23 mouse cellular contexts compared by ENCODE assay signal in the genomic region with DNA sequence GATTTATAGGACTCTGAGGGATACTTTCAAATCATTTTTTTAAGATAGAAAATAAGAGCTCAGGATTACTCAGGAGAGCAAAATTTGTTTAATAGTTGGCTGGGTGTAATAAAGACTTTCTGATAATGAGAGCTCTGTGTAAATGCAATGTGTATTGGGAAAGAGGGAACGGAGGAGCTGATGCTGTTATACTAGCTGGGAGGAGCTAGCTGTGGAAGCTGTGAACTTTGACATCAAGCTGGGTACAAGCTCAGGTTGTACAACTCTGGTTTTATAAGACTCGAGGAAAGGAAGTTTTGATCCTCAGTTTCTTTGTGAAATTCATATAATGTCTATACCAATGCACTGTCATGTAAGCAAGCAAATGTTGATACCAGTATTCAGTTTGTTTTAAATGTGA. TPM values are rescaled to one million over a fixed set of nuclear protein-coding genes. Genes with fewer than 3 reads are reported as not detected.
A peak's percentile ranks its signal among the peaks of the same experiment; 100 is the strongest.
DNase-seq lines count a peak whose midpoint lies in the region; ATAC-seq and TF ChIP-seq lines count a peak whose summit lies in the region.
"Had no signal": no experiment of that assay in that cellular context is flagged by ENCODE, and none has a peak within 500 bp of the region (broad histone marks: within the 10 kb centered on the region; RNA-seq: fewer than 3 reads in every experiment).

No protein-coding gene starts in this region.

- TF ChIP-seq CTCF in intestine, postnatal 0 days (IDR thresholded peaks at IDR 0.05; ENCODE audit: low read depth): no peak
- TF ChIP-seq CTCF in liver, adult 2 months (IDR thresholded peaks at IDR 0.05; ENCODE audit: low read depth, low read length): no peak

- H3K9ac ChIP-seq in intestine, embryonic 15.5 days: no peak overlapping the region
- H3K9ac ChIP-seq in intestine, postnatal 0 days (ENCODE audit: low read depth, low read length): no peak overlapping the region
- no peak overlapping the region for H3K9ac ChIP-seq in liver, adult 2 months (ENCODE audit: low read depth, low read length)
- no peak overlapping the region for H3K9ac ChIP-seq in intestine, embryonic 16.5 days (ENCODE audit: low read depth, low read length)

- no peak overlapping the region for H3K27ac ChIP-seq in intestine, embryonic 15.5 days
- H3K27ac ChIP-seq in intestine, postnatal 0 days (ENCODE audit: low read depth, low read length): no peak overlapping the region
- H3K27ac ChIP-seq in liver, adult 2 months (replicated peaks; ENCODE audit: insufficient read depth, low read depth, low read length): no peak overlapping the region
- H3K27ac ChIP-seq in intestine, embryonic 16.5 days (ENCODE audit: low read length): no peak overlapping the region

- no peaks in the 10 kb centered on the region for H3K36me3 ChIP-seq in intestine, embryonic 15.5 days
- no peaks in the 10 kb centered on the region for H3K36me3 ChIP-seq in intestine, postnatal 0 days (ENCODE audit: control insufficient read depth, insufficient read depth)
- no peaks in the 10 kb centered on the region for H3K36me3 ChIP-seq in liver, adult 2 months (ENCODE audit: control insufficient read depth, insufficient read depth, low read length)
- no peaks in the 10 kb centered on the region for H3K36me3 ChIP-seq in intestine, embryonic 16.5 days (ENCODE audit: control insufficient read depth, insufficient read depth, low read length)
- H3K36me3 ChIP-seq: G1E had no signal

- no peaks in the 10 kb centered on the region for H3K4me1 ChIP-seq in intestine, embryonic 15.5 days (replicated peaks)
- peaks cover 6% of the 10 kb centered on the region; the same call in 1 of the 2 replicates for H3K4me1 ChIP-seq in intestine, postnatal 0 days (replicated peaks; ENCODE audit: control insufficient read depth, insufficient read depth, low read length)
- H3K4me1 ChIP-seq in liver, adult 2 months (ENCODE audit: control insufficient read depth, insufficient read depth, low read length): no peaks in the 10 kb centered on the region
- H3K4me1 ChIP-seq in intestine, embryonic 16.5 days (ENCODE audit: control insufficient read depth, insufficient read depth, low read length): no peaks in the 10 kb centered on the region

- peak; percentile 77 for ATAC-seq in intestine, embryonic 15.5 days
- ATAC-seq in intestine, postnatal 0 days: no peak
- peak; percentile 72 for ATAC-seq in intestine, embryonic 16.5 days
- ATAC-seq: activated CD4-positive, CD25-positive, alpha-beta regulatory T cell, adult 4 months; CD4-positive, CD25-positive, alpha-beta regulatory T cell, adult 4 months; Patski had no signal

- H3K79me2 ChIP-seq in liver, adult 2 months (ENCODE audit: control insufficient read depth, insufficient read depth, low read length): no peaks in the 10 kb centered on the region

- H3K4me3 ChIP-seq in intestine, embryonic 15.5 days (replicated peaks): no peak overlapping the region
- H3K4me3 ChIP-seq in intestine, postnatal 0 days (ENCODE audit: low read depth, low read length): no peak overlapping the region
- H3K4me3 ChIP-seq in liver, adult 2 months (ENCODE audit: insufficient read depth, low read depth, low read length): no peak overlapping the region
- no peak overlapping the region for H3K4me3 ChIP-seq in intestine, embryonic 16.5 days (ENCODE audit: low read length)

- TF ChIP-seq POLR2A in liver, adult 2 months (IDR thresholded peaks at IDR 0.05; ENCODE audit: extremely low read depth, insufficient read depth, low read length): no peak

- H3K27me3 ChIP-seq in intestine, embryonic 15.5 days (replicated peaks): no peaks in the 10 kb centered on the region
- H3K27me3 ChIP-seq in intestine, postnatal 0 days (replicated peaks; ENCODE audit: control insufficient read depth, insufficient read depth, low read length): no peaks in the 10 kb centered on the region
- no peaks in the 10 kb centered on the region for H3K27me3 ChIP-seq in liver, adult 2 months (ENCODE audit: control insufficient read depth, insufficient read depth, low read length)
- H3K27me3 ChIP-seq in intestine, embryonic 16.5 days (replicated peaks; ENCODE audit: control insufficient read depth, insufficient read depth, low read length): no peaks in the 10 kb centered on the region
- H3K27me3 ChIP-seq: CH12.LX had no signal

- no peak overlapping the region for H3K4me2 ChIP-seq in intestine, embryonic 15.5 days (replicated peaks)
- H3K4me2 ChIP-seq in intestine, postnatal 0 days (replicated peaks; ENCODE audit: low read depth): no peak overlapping the region
- H3K4me2 ChIP-seq in intestine, embryonic 16.5 days (ENCODE audit: low read depth, low read length): no peak overlapping the region

- H3K9me3 ChIP-seq in intestine, embryonic 15.5 days: no peaks in the 10 kb centered on the region
- H3K9me3 ChIP-seq in intestine, postnatal 0 days (ENCODE audit: control insufficient read depth): no peaks in the 10 kb centered on the region
- no peaks in the 10 kb centered on the region for H3K9me3 ChIP-seq in intestine, embryonic 16.5 days (ENCODE audit: control insufficient read depth, low read length)

- DNase-seq in liver, adult 2 months (ENCODE audit: extremely low read depth, low read depth, low spot score): peak; percentile 60
- DNase-seq in liver: no peak
- DNase-seq in spleen, adult 12 weeks (ENCODE audit: low spot score): no peak
- DNase-seq: adrenal gland, adult 2 months; adrenal gland, adult 8-10 months; adrenal gland, postnatal 10 days; adrenal gland, postnatal 14 days; adrenal gland, postnatal 25 days; adrenal gland, postnatal 36 days; B cell, adult 2 months; cerebellum, adult 11 months; cerebellum, adult 11-12 months; cerebellum, adult 18-20 months had no signal

- 71% methylated on average over 2 of the region's 2 CpGs for WGBS in intestine, embryonic 15.5 days
- 34% methylated on average over 2 of the region's 2 CpGs for WGBS in intestine, postnatal 0 days
- 27% methylated on average over 2 of the region's 2 CpGs for WGBS in liver, adult 2 months
- WGBS in intestine, embryonic 16.5 days: 49% methylated on average over 2 of the region's 2 CpGs

RNA-seq across cellular contexts. Expression of a gene that starts 20.9 kb away (rescaled TPM):
- 2.0 and 2.3 TPM in 2 replicates for polyA plus RNA-seq in intestine, embryonic 15.5 days (2015; fragmentation: Nextera tagmentation; extraction: Ambion mirVana)
- 3.2 and 3.3 TPM in 2 replicates for polyA plus RNA-seq in intestine, postnatal 0 days (2015; fragmentation: Nextera tagmentation; extraction: Ambion mirVana)
- total RNA-seq in liver, adult 2 months (2014; rRNA removed): 0.07 TPM in 1 of 2 replicates, not detected in the other
- not detected in 2 replicates for polyA plus RNA-seq in liver, adult 2 months (2012; rRNA removed)
- polyA plus RNA-seq in intestine, embryonic 16.5 days (2015; fragmentation: Nextera tagmentation; extraction: Ambion mirVana): 2.5 and 2.7 TPM in 2 replicates
- total RNA-seq: CH12.LX, ES-E14, MEL had no signal
- polyA plus RNA-seq: activated CD4-positive, CD25-positive, alpha-beta regulatory T cell, adult 4 months; adrenal gland, adult 2 months; CD4-positive, CD25-positive, alpha-beta regulatory T cell, adult 4 months; G1E; Patski had no signal
